Mouse (Mus musculus): ENCODE results near the gene Fxr2.
A peak's percentile ranks its signal among the peaks of the same experiment; 100 is the strongest.
"Not testable (repeated sequence)": the region's sequence is repeated elsewhere in the genome, so short reads cannot be mapped to it uniquely, and the experiment has no call there.

Gene Fxr2

GRCm38 (mm10) chr11:69610899-69611298 lies 21.9 kb upstream of the Fxr2 start:
- no peak for DNase-seq (ENCODE audit: low read depth, low spot score)

GRCm38 (mm10) chr11:69613553-69614256 lies 19.1 kb upstream of the Fxr2 start:
- no peak for DNase-seq (ENCODE audit: low read depth, low spot score)

- not testable (repeated sequence) for DNase-seq (ENCODE audit: low read depth, low spot score)
Measured at GRCm38 (mm10) chr11:69614257-69614588, 18.6 kb upstream of the Fxr2 start.

- no peak for DNase-seq (ENCODE audit: low read depth, low spot score)
Measured at GRCm38 (mm10) chr11:69616781-69617180, 16.0 kb upstream of the Fxr2 start.

GRCm38 (mm10) chr11:69617805-69618204 lies 15.0 kb upstream of the Fxr2 start, which contains the start of gene Shbg:
Gene Shbg, minus strand, starts transcription at chr11:69617905.
- no peak for DNase-seq (ENCODE audit: low read depth, low spot score)

- no peak for DNase-seq (ENCODE audit: low read depth, low spot score)
Measured at GRCm38 (mm10) chr11:69620394-69621081, 12.3 kb upstream of the Fxr2 start.

GRCm38 (mm10) chr11:69621571-69622268 lies 11.1 kb upstream of the Fxr2 start, which contains the start of gene Sat2:
Gene Sat2, plus strand, starts transcription at chr11:69622024.
- peak; percentile 60 for DNase-seq (ENCODE audit: low read depth, low spot score)

GRCm38 (mm10) chr11:69622406-69622805 lies 10.4 kb upstream of the Fxr2 start:
- no peak for DNase-seq (ENCODE audit: low read depth, low spot score)

- DNase-seq (ENCODE audit: low read depth, low spot score) = no peak
Measured at GRCm38 (mm10) chr11:69623006-69623405, 9.8 kb upstream of the Fxr2 start.

- DNase-seq (ENCODE audit: low read depth, low spot score) = not testable (repeated sequence)
Measured at GRCm38 (mm10) chr11:69624339-69624738, 8.5 kb upstream of the Fxr2 start.

- no peak for DNase-seq (ENCODE audit: low read depth, low spot score)
Measured at GRCm38 (mm10) chr11:69628286-69628685, 4.5 kb upstream of the Fxr2 start.

GRCm38 (mm10) chr11:69629802-69630201 lies 3.0 kb upstream of the Fxr2 start:
- no peak for DNase-seq (ENCODE audit: low read depth, low spot score)

GRCm38 (mm10) chr11:69633128-69633866 lies 507 bp downstream of the Fxr2 start:
- no peak for DNase-seq (ENCODE audit: low read depth, low spot score)

- DNase-seq (ENCODE audit: low read depth, low spot score) = no peak
Measured at GRCm38 (mm10) chr11:69635471-69635870, 2.7 kb downstream of the Fxr2 start.

- DNase-seq (ENCODE audit: low read depth, low spot score) = no peak
Measured at GRCm38 (mm10) chr11:69645860-69646259, 13.1 kb downstream of the Fxr2 start.

- no peak for DNase-seq (ENCODE audit: low read depth, low spot score)
Measured at GRCm38 (mm10) chr11:69653399-69653798, 20.6 kb downstream of the Fxr2 start.

GRCm38 (mm10) chr11:69654760-69655159 lies 22.0 kb downstream of the Fxr2 start:
- no peak for DNase-seq (ENCODE audit: low read depth, low spot score)

- no peak for DNase-seq (ENCODE audit: low read depth, low spot score)
Measured at GRCm38 (mm10) chr11:69655264-69656064, 22.7 kb downstream of the Fxr2 start, which contains the start of gene Sox15. Gene Sox15, plus strand, starts transcription at chr11:69655314.

- no peak for DNase-seq (ENCODE audit: low read depth, low spot score)
Measured at GRCm38 (mm10) chr11:69656065-69656455, 23.3 kb downstream of the Fxr2 start.

GRCm38 (mm10) chr11:69656617-69657461 lies 24.0 kb downstream of the Fxr2 start:
- no peak for DNase-seq (ENCODE audit: low read depth, low spot score)

Data from telencephalon, adult 2 months (tissue).